Mouse (Mus musculus) hindlimb bud, embryonic 11.5 days (tissue): ENCODE results near the gene Hdac5.

ENCODE experiments used
- DNase-seq: peaks from one replicate; pipeline ENCODE4 v3.0.0-alpha.2; 2012; ENCODE audit warnings: low read depth, low spot score; ENCODE audit errors: extremely low spot score

The Hdac5 gene

DNA sequence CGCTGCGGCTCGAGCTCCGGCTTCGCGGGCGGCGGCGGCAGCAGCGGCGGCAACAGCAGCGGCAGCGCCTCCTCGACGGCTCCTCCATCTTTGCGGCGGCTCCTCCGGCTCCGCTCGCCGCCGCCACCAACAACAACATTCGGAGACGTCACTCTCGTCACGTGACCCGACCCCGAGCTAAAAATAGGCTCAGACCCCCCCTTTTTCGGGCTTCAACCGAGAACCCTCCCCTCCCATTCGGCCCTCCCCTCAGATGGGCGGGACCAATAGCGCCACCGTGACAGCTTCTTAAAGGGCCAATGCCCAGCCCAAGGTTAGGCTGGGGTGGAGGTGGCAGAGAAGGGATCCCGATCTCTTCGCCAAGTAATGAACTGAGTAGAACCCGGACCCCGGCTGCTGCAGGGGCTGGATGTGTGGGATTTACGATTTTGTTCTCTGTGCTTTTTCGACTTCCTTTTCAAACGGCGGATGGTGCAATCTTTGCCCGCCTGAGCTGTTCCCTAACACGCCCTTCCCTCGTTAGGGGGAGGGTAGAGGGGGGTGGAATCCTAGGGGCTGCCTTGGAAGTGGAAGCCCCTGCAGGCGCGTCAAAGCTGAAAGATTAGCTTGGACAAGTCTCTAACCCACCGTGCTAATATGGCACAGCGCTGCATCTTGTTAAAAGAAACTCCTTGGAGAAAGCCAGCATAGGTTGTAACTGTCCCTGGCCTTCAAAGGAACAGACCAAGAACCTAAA, at the start of gene Hdac5:
TSS of gene Hdac5 (minus strand) at position 161 of the 736 bp plus-strand sequence.
- DNase-seq = peak; percentile 95

DNA sequence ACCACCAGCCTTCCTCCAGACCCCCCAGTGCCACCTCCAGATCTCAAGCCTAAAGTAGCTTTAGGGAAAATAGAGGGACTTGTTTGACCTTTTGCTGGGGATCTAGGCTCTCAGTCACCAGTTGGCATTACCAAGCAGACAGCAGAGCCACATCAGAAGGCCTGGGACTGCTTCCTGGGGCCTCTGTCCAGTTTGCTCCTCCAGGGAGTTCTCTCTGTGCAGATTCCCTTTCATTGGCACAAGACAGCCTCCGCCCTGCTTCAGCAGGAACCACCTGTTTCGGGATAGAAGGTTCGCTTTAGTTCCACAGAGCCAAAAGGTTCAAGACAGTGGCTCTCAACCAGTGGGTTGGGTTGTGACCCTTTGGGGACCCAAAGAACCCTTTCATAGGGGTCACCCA, 49.6 kb upstream of the Hdac5 start:
- no peak for DNase-seq

DNA sequence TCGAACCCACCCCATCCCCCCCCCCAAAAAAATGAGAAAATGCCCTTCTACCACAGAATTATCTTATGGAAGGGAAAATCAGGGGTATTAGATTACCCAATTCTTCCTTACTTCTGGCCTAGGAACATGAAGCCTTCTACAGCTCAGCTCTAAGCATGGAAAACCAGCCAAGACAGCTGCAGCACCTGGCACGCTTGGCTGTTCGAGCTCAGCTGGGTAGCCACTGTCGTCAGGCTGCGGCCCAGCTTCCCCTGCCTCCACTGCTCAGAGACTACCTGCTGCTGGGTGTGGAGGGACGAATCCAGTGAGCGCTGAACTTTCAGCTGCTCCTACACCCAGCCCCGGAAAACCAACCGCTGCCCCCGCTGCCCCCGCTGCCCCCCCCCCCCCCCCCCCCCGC, 47.8 kb upstream of the Hdac5 start:
- no peak for DNase-seq

DNA sequence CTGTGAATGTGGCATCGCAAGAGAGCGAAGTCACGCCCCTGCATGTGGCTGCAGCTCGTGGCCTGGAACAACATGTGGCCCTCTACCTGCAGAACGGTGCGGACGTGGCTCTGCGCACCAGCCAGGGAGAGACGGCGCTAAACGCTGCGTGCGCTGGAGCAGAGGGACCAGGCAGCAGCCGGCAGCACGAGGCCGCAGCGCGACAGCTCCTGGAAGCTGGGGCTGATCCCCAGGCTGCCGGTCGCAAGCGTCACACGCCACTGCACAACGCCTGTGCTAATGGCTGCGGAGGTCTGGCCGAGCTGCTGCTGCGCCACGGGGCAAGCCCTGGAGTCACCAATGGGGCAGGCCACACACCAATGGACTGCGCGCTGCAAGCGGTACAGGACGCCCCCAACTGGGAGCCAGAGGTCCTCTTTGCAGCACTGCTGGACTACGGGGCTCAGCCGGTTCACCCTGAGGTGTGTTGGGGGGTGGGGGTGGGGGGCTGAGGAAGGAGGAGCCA, 46.5 kb upstream of the Hdac5 start:
- no peak for DNase-seq

DNA sequence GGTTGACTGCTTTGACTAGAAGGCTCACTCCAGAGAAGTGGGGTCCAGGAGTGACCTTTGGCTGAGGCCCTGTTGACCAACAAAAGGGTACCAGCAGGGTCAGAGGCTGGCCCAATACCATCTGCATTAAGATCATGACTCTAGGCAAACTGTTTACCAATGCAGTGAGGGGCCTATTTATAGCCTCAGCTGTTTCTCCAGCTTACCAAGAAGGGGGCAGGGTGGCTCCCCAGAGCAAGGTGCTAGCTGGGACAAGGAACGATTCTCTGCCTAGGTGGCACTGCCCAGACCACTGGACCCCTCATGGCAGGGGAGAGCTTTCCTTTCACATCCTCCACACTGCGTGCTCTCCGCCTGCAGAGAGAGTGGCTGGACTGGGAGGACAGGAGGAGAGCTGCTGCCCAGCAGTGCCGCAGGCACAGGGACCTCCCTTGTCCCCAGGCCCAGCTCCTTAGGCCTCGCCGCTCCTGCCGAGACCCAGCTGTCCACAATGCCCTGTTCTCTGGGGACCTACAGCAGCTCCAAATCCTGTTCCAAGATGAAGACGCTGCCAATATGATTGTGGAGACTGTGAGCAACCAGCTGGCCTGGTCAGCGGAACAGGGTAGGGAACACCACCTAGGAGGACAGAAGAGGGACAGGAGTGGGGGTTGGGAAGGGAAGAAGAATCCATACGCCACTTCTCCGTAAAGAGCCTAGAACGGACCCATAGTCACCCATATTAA, 38.7 kb upstream of the Hdac5 start, which contains the start of gene Asb16:
TSS of gene Asb16 (plus strand) at position 224 of the 725 bp plus-strand sequence.
- no peak for DNase-seq

DNA sequence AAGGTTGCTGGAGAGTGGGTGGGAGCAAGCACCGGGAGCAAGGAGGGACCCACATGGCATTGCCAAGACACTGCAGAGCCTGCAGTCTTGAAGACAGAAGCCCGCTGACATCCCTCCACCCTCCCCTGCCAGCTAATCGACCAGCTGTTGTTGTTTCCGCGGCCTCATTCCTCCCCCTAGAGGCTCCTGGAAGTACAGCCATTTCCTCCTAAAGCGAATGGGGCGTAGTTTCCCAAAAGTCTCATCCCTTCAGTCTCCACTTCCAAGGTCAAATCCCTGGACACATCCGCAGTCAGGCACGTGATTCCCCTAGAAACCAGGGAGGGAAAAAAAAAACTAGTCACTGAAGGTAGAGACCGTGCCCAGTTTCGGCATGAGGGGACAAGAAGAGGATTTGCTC, 37.5 kb upstream of the Hdac5 start:
- DNase-seq = no peak

DNA sequence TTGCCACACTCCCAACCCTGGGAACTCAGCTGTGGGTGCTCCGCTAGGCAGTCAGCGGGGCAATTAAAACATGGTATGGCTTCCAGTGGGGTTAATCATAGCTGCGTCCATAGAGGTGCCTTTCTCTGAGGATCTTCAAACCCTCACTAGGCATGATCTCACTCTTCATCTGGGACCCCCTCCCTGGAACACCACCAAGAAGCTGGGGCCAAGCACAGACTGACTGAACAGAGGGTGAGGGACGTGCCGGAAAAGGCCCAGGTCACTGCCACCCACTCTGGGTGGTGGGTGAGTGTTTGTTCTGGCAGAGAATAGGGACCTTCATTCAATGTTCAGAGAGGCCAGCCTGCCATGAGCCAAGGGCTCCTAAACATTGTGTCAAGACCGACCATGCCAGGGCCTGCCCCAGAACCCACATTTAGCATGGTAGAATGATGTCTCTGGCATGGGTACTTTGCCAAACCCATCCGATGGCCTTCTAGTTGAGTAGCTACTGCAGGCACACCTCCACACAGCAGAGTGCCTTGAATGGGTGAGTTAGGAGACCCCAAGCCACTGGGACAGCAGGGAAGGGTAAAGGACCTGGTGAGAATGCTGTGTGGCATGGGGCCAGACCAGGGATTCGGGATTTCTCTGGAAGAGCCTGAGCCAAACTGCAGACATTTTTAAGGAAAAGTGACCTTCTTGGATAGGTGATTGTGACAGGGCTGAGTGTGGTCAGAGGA, 36.8 kb upstream of the Hdac5 start:
- no peak for DNase-seq

DNA sequence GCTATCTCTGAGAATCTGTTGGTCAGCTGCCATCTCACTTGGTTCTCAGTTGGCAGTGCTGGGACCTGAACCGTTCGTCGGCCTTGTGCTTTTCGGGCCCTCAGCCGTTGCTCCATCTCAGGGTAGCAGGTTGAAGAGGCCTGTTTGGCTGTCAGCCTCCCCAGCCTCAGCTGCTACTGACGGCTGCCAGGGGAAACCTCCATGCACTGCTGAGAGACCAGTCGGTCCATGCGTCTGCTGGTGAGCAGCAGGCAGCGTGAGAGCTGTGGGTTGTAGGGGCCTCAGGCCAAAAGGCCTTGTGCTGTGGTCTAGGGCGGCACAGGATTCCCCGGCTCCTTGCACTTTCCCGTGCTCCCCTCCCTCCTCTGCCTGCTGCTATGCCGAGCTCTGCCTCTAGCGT, 35.9 kb upstream of the Hdac5 start:
- DNase-seq = no peak

DNA sequence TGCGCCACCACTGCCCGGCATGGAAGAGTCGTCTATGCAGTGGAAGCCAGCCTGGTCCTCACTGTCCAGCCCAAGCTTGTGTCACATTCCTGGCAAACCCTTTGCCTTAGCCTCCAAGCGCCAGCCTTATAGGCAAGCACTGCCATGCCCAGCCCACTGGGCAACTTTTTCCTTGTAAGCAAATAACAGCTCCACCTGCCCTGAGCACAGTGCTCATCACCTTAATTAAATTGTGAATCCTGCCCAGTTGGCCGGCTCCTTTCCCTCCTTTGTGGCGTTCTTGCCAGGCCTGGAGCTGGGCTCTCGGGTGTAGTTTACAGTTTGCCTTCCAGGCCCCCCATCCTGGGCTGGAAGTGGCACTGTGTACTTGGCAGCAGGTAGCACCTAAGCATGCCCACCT, 33.2 kb upstream of the Hdac5 start:
- DNase-seq = no peak

DNA sequence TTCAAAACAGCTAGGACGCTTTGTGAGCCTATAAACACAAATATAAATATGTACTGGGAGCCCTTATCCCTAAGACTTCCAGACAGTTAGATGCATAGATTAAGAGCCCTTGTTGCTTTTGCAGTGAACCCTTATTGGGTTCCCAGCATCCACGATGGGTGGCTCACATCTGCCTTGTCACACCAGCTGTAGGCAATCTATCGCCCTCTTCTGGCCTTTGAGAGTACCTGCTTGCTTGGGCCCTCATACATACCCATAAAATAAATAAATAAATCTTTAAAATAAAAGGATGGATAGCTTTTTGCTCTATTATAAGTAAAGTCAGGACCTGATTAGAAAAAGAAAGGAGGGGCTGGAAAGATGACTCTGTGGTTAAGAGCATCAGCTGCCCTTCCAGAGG, 28.6 kb upstream of the Hdac5 start:
- DNase-seq = no peak

DNA sequence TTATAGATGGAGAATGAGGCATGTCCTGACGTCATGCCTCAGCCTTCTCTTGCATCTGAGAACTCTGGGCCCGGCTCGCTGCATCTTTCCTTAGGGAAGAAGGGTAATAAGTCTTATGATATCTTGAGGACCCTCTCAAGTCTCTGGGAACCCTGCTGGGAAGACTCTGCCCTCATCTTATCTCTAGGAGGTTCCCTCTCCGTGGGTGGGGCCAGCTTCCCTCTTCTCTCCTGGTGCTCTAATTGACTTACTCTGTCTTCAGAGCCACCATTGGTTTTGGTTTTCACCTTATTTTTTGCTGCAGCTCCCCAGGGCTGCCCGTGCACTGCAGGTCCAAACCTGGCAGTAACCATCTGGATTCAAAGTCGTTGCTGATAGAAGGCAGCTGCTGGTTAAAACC, 28.1 kb upstream of the Hdac5 start:
- DNase-seq = no peak

DNA sequence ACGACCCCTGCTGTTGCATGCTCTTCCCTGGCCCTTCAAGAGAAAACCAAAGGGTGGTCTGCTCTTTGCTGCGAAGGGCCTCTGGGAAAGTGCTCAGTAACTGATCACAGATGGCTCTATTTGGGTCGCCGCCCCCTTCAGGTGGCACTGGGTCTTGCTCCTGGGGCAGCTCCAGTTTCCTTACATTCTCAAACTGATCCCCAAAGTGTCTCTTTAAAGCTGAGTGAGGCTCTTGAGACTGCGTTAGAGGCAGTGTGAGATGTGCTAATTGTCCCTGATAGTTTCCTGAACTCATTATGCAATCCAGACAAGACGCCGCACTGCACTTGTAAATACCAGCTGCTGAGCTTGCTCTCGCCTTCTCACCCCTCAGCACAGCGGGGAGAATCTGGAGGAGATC, 27.5 kb upstream of the Hdac5 start:
- DNase-seq = no peak

DNA sequence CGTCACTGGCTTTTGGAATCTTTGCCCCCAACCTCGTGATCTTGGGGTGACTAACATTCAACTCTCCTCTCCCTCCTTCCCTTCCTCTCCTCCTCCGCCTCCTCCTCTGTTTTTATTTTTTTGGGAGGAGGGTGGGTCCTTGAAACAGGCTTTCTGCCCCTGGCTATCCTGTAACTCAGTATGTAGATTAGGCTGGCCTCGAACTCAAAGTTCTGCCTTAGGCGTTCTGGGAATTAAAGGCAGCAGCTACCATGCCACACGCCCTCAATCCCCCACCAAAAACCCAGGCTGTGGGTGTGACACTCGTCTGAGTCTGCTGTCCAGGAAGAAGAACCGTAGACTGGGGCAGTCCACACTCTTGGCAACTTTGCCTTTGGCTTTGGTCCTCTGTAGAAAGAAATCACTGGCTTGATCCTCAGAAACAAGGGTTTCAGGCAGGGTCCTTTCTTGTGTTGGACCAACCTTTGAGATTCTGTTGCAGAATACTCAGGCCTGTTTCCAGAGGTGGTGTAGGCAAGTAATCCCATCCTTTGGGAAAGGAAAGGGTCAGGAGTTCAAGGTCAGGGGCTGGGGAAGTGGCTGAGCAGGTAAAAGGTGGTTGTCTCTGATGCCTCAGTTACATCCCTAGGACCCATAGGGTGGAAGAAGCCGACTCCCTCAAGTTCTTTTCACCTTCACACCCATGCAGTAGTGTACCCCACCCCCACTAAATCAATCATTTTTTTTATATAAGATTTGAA, 19.6 kb upstream of the Hdac5 start:
- no peak for DNase-seq

DNA sequence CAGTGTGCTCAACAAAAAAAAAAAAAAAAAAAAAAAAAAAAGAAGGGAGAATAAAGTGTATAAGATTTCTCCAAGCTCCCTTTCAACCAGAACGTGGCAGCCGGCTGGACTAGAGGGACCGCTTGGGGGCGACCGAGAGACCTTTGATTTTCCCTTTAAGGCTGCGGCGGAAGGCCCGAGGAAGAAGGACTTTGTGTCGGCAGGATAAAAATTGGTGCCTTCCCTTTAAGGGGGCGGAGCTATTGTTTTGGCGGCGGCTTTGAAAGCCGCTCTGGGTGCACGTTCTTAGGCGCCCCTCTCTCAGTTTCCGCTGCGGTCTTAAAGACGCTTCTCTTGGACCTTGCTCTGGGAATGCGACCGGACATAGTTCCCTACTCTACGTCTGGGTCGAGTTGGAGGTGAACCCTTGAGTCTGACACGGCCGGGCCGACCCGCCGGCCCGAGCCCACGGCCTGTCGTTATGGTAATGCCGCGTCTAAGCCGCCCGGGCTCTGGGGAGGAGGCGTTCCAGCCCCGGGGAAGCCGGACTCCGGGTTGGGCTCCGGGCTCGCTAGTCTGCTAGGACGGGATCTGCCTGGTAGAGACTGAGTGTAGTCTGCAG, 18.8 kb upstream of the Hdac5 start, which contains the start of gene BC030867:
TSS of gene BC030867 (plus strand) at position 253 of the 601 bp plus-strand sequence.
- DNase-seq = peak; percentile 98

DNA sequence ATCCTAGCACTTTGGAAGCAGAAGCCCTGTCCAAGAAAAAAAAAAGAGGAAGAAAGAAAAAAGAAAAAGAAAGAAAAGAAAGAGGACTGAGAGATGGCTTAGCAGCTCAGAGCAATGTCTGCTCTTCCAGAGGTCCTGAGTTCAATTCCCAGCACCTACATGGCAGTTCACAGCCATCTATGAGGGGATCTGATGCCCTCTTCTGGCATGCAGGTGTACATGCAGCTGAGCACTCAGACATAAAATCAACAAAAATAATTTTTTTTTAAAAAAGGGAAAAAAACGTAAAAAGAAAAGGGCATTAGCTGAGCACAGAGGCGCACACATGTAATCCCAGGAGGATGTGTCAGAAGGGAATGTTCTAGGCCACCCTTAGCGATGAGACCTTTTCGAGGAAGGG, 16.9 kb upstream of the Hdac5 start:
- no peak for DNase-seq

DNA sequence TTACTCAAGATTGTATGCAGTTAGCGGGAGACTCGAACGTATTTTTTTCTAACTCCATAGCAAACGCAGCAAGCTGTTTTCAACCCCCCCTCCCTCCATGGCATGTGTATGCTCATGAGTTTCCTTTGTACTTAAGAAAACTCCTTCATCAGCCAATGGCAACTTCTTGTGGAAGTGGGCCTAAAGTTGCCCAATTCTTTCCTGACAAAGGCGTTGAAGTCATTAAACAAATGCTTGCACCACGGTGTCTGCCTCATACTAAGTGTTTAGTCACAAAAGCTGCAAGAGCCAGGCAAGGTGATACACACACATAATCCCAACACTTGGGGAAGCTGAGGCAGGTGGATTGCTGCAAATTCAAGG, 16.3 kb upstream of the Hdac5 start:
- DNase-seq = no peak

DNA sequence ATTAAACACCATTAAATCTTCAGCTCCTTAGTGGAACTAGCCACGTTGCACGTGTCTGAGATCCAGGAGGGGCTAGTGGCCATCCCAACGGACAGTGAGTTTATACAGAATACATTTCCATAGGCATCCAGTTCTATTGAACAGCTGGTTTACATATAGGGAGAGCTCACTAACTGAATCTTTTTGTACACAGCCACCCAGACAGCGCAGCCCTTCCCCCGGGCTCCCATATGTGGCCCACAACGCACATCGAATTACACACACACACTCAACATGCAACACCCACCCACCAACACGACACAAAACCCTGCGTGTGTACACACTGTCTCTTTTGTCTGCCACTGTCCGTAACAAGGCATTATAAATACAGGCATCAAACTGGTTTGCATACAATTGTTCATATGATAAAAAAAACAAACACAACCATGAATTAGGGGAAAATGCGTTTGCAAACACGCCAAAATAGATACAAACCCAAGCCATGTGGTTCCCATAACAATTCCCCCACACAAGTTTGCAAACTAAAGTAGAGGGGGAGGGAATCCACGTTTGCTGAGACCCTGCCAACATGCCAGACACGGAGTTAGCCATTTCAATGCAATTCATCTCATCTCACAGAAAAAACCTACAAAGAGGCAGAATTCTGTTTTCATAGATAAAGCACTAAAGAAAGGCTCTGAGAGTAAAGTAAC, 15.8 kb upstream of the Hdac5 start:
- no peak for DNase-seq

DNA sequence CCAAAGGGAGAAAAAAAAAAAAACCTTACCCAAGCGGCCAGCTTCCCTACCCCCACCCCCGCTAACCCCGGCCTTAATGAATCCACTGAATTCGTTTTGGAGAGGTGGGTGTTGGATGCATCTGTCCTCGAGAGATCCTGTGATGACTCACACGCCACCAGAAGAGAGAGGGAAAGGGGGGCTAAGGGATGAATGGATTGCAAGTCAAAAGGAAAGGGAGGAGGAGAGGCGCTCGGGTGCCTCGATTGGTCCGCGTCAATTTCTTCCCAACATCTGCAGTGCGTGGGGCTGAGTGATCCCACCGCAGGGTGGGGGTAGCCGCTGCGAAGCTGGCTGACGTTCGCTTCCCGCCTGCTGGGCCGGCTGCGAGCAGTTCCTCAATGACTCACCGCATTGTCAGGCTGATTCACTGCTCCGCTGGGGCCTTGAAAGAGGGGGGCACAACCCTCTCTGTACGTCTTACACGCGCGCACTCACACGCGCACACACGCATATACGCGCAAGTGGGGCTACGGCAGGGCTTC, 15.0 kb upstream of the Hdac5 start:
- no peak for DNase-seq

DNA sequence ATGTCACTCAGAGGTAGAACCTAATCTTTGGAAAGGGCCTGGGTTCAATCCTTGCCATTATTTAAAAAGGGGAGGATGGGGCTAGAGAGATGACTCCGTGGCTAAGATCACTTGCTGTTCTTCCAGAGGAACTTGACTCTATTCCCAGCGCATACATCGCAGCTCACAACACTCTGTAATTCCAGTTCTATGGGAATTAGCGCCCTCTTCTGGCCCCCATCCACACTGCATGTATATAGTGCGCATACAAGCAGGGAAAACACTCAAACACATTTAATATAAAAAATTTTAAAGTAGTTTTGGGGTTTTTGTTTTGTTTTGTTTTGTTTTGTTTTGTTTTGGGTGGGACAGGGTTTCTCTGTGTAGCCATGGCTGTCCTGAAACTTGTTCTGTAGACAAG, 11.9 kb upstream of the Hdac5 start:
- DNase-seq = no peak

DNA sequence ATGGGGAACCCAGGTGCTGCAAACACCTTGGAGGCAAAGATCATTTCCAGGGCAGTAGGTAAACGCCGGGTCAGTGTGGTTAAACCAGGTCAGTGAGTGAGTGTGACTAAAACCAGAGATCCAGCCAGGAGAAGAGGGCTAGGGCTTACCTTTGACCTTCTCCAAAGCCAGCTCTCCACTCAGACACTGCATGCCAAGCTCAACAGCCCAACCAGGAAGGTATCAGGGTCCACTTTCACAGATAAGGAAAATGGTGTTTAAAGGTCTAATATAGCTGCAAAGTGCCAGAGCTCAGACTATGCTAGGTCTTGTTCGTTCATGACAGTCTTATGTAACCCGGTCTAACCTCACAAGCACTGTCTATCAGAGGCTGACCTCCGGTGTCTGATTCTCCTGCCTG, 11.3 kb upstream of the Hdac5 start:
- no peak for DNase-seq
